Mouse (Mus musculus) liver, embryonic 14 days (tissue): ENCODE measurements around the gene Muc2. TPM values are rescaled to one million over a fixed set of nuclear protein-coding genes. Genes with fewer than 3 reads are reported as not detected.

Experiments used
- polyA plus RNA-seq: library from polyadenylated mRNA; depleted of rRNA; stranded (reverse); fragments of >200 nt; gene quantifications from 2 replicates; pipeline ENCODE4 v1.2.3, GENCODE M21; 2012; rRNA removed

Gene Muc2
- polyA plus RNA-seq: 0.10 and 0.16 TPM in 2 replicates

DNA sequence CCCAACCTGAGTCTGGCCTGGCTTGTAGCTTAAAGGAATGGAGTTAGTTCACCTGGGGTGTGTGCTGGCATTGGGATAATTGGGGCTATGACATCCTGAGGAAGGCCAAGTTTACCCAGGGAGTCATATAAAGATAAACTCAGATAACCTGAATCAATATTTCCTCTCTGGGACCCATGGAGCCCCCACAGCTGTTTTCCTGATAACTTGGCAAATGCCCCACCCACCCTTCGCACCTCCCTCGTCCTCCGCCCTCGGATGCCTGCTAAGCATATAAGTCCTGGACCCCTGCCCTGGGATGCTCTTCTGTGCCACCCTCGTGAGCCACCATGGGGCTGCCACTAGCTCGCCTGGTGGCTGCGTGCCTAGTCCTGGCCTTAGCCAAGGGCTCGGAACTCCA is at the start of gene Muc2:
Muc2 (plus strand) TSS at position 301 of the 400 bp plus-strand sequence.

GRCm38 (mm10) chr7:141788677-141789452 is 98.7 kb downstream of the Muc2 start, which contains the start of gene Muc5ac:
Muc5ac (plus strand) TSS chr7:141788972.

Other genes starting within 250 kb of the Muc2 start
- 13.8 and 16.0 TPM in 2 replicates for gene Pidd1, start 246.3 kb upstream of the Muc2 start, polyA plus RNA-seq
- 725 and 791 TPM in 2 replicates for gene Rplp2, start 243.0 kb upstream of the Muc2 start, polyA plus RNA-seq
- gene Pnpla2, start 235.1 kb upstream of the Muc2 start, polyA plus RNA-seq: 5.2 and 7.0 TPM in 2 replicates
- 1.7 and 2.2 TPM in 2 replicates for gene Cracr2b, start 229.2 kb upstream of the Muc2 start, polyA plus RNA-seq
- 17.5 and 19.0 TPM in 2 replicates for gene Cd151, start 222.9 kb upstream of the Muc2 start, polyA plus RNA-seq
- 23.0 and 24.7 TPM in 2 replicates for gene Polr2l, start 215.2 kb upstream of the Muc2 start, polyA plus RNA-seq
- 27.0 and 34.3 TPM in 2 replicates for gene Tspan4, start 215.1 kb upstream of the Muc2 start, polyA plus RNA-seq
- 11.4 and 12.6 TPM in 2 replicates for gene Chid1, start 150.5 kb upstream of the Muc2 start, polyA plus RNA-seq
- 20.4 and 23.0 TPM in 2 replicates for gene Ap2a2, start 128.2 kb upstream of the Muc2 start, polyA plus RNA-seq
- 0.96 and 1.5 TPM in 2 replicates for gene Muc6, start 35.0 kb upstream of the Muc2 start, polyA plus RNA-seq
- gene Muc5ac, start 98.6 kb downstream of the Muc2 start, polyA plus RNA-seq: not detected in 2 replicates
- not detected in 2 replicates for gene Muc5b, start 148.7 kb downstream of the Muc2 start, polyA plus RNA-seq
- gene Tollip, start 228.2 kb downstream of the Muc2 start, polyA plus RNA-seq: 13.5 and 15.3 TPM in 2 replicates